Mouse (Mus musculus) layer of hippocampus, postnatal 10 days (tissue): ENCODE measurements around the gene Nuak1. TPM values are rescaled to one million over a fixed set of nuclear protein-coding genes. Genes with fewer than 3 reads are reported as not detected.

Experiments used
- DNase-seq, 2 experiments: peaks; one replicate each; pipeline ENCODE4 v3.0.0; 2021; ENCODE audit warnings: low spot score in 2 of 2
- total RNA-seq, 2 experiments: library from RNA; stranded (reverse); gene quantifications; 2 replicates each; pipeline ENCODE4 v1.2.3; 2021

Nuak1 gene
- total RNA-seq, 2 experiments from 2014 or later: 45.2 to 54.6 TPM

DNA sequence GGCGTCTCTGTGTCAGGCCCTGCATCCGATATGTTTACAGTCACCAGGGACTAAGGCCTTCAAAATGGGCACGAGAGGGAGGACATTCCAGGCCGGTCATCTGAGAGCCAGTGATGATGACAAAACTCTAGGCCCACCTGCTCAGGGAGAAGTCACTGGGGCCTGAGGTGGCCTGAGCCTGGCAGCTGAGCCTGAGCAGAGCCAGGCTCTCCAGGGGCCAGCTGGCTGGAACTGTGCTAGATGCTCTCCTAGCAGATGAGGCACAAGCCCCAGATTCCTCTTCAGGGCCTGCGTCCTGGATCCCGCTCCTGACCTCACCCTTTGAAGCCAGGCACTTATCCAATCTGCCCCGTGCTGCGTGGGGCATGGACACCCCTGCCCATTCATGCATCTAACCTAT lies 9.3 kb upstream of the Nuak1 start:
- DNase-seq: no peak

DNA sequence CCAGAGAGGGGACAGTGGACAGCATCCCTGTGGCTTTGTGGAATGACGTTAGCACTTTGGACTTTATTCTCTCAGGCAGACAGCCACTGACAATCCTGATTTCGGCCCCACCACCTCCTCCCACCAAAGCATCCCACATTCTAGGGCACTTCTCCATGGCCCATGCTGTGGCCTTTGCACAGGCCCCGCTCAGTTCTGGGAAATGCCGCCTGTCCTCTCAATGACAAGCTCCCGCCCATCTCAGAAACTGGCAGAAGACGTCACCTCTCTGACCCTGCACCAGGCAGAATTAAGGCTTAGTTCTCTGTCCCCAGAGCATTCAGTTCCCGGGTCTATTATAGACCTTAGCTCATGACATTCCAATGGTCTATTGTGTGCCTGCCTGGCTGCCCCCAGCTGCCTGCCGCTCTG lies 7.0 kb upstream of the Nuak1 start:
- DNase-seq: no peak

DNA sequence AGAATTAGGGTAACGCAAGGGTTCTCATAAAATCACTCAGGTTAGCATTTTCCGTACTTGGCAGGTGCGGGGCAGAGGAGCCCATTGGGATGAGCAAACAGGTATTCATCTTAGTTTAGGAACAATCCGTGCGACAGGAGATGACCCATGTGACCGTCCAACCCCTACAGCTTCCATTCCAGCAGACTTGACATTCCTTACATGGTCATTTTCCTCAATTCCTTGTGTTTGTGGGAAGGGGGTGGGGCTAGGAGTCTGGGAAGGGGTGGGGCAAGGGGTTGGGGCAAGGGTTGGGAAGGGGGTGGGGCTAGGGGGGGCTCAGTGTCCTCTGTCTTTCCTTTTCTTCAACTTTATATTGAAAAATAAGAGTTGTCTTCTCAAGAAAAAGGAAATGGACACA lies 6.3 kb upstream of the Nuak1 start:
- no peak for DNase-seq

DNA sequence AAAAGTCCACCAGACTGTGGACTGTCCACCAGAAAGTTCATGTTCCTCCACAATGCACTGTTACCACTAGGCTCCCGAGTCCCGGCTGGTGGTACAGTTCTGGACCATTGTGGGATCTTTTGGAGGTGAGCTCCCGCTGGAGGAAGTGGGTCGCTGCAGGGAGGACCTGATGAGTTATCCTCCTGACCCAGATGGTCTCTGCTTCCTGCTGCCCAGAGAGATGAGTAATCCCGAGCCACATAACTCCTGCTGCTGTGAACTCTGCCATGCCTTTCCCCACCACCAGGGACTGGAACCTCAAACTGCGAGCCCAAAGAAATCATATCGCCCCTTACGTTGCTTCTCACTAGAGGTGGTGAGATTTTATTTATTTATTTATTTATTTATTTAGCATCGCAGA lies 4.0 kb upstream of the Nuak1 start:
- no peak for DNase-seq

DNA sequence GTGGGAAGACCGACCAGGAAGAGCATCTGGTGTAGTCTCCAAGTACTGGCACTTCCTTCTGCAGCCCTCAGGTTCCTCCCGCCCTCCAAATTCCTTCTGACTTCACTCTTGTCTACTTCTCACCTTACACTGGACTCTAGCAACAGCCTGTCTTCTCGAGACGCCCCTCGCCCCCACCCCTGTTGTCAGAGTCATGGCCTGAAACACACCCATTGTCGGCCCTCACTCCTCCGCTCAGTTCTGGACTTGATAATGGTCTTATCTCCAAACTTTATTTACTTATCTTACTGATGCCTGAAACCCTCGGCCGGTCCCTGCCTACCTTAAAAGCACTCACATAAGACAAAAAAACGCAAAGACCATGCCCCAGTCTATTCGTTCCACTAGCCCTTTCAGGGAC lies 1.4 kb upstream of the Nuak1 start:
- DNase-seq: no peak

DNA sequence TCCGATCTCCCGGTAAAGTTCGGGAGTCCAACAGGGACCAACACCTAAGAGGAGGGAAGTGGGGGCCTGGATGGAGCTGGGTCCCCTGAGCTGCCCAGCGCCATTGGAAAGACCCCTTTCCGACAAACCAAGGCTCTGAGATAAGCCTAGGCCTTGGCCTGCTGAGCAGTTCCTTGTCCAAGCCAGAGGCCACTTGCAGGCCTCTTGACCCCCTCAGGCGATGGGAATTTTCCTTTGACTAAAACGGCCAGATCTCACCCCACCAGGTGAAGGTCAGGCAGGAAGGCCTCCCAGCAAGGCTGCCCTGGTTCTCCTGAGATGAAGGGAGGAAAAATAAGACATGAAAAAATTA lies 1.0 kb upstream of the Nuak1 start:
- no peak for DNase-seq

DNA sequence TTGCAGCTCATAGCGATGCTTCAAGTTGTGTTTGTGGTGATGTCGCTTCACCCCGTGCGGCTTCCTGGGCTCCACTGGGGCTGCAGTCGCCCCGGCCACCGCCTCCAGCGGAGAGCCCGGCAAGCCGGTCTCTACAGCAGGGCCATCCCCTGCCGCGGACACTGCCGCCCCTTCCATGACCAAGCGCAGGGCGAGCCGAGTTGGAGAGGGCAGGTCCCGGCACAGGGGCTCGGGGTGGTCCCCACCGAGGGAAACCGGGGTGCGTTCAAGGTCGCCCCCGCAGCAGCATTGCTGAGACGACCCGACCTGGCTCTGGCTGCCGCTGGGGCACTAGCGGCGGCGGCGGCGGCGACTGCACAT lies 236 bp downstream of the Nuak1 start:
- no peak for DNase-seq

DNA sequence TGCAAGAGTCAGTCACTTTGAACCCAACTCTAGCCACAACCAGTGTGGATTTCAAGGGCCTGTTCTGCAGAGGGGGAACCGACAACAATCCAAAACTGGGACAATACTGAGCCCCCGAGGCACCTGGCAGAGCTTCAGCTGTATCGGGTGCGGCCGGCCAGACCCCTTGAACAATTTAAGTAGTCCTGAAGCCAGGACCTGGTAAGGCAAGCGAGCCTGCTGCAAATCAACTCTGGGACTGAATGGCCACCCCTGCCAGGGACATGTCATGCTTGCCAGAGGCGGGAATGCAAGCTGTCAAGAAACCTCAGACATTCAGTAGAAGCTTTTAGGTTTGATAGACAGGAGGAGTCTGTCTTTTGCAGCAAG lies 1.2 kb downstream of the Nuak1 start:
- peak in 1 of 2 experiments; percentile 51 for DNase-seq

DNA sequence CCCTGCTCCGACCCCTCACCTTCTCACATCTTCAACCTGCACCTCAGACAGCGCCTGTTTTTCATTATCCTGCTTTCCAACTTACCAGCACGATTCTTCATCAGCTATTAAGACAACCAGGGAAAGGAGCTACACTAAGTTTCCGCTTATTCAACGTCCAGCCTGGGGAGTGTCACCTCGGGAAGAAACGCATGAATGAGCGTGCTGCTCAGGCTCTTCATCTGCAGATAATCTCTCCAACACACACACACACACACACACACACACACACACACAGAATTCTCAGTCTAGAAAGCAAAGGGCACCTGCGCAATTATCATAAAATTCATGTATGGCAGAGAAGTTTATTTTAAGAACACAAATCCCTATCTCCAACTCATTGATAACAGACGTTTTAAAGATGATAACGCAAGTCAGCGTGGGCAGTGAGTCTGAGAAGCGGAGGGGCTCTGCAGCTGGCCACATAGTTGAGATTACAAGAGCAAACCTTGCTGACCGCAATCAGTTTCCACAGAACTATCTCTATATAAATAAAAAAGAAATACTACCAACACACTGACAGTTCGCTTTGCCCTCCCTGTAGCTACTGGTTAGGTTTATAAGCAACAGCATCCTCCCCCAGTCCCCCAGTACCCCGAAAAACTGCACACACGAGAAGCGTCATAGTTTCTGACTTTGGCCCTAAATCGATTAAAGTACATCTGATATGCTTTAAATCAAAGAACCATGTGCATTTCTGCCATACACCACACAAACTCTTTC lies 1.8 kb downstream of the Nuak1 start:
- no peak for DNase-seq

DNA sequence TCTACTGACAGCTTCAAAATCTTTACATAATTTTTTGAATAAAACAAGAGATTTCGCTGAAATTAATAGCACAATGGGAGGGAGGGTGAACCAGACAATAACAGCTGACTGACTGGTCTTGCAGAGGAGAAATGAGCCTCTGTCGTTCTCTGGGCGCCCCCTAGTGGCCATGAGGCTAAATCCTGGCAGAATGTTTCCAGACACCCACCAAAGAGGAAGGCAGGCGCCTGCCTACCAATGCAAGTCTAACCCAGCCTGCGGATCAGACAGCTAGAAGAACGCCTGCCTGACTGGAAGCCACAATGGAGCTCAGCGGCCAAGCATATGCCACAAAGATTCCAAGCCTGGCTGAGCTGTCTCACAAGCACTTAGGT lies 2.4 kb downstream of the Nuak1 start:
- DNase-seq: peak; percentile 99 to 100

DNA sequence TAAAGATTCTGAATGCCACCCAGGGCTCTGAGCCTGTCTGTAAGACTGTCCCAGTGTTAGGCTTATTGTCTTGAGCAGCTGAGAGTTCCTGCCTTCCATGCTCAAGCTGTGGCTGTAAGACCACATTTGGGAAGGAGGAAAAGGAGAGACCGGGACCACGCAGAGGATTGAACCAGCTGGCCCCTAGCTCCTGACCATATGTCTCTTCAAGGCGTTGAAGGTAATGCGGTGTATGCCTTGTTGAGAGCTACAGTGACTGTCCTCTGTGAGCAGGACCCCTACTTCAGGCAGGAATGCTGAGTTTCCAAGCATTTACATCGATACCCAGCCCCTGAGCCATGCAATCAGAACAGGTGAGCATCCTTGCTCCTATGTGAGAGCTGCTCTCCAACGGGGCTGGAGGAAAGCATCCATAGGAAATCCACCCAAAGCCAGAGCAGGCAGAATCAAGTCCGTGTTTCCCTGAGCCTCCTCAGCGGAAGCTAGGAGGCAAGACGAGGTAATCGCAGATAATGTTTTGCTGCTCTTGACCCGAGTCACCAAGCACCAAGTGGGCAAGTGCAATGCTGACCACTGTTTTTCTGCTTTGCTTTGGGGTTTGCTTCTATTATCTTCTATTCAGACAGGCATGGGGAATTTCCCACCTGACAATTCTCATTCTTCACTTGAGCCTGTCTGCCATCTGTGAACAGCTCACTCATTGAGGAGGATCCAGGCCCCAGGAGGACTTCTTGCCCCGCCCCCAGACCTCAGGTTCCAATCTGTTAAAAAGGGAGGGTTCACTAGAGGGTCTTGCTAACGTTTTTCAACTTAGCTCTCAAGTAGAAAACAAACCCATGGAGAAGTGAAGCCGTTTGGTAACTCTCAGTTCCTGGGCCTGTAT lies 3.0 kb downstream of the Nuak1 start:
- DNase-seq: peak; percentile 41 to 45

DNA sequence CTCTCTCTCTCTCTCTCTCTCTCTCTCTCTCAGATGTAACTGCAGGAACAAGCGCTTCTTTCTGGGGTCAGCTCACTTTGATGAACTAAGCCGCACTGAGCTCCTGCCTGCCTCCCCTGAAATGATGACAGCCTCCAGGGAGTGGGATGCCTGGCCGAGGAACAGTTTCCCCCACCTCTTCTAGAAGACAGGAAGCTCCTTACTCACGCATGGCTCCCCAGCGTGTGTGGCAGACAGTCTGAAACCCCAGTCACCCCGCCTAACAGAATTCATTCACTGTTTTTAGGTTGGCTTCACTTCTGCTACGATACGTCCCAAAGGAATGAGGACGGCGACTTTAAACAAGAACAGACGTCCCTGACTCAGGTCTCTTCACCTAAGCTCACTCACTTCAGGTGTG lies 4.5 kb downstream of the Nuak1 start:
- no peak for DNase-seq

DNA sequence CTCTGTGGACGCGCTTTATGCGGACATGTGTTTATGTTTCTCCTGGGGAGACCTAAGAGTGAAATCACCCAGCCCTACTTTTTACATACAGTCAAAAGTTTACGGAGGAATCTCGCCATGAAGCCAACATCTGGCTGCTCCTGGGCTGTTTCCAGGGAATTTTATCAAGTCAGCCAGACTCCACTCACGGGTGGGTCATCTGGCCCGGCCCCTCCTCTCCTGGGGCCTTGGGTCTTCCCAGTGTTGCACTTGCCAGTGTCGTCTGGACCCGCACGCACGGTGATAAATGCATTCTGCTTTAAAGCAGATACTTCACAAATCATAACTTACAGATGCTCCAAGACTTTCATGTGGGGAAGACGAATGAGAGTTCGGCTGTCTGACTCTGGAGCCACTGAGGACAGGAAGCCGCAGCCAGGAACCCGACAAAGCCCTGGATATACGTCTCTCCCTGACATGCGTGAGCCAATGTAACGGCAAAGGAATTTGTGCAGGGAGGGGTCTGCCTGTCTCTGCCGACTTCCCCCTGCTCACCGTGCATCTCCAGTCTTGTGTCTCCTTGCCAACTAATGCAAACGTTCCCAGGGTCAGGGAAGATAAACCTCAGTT lies 7.1 kb downstream of the Nuak1 start:
- no peak for DNase-seq

DNA sequence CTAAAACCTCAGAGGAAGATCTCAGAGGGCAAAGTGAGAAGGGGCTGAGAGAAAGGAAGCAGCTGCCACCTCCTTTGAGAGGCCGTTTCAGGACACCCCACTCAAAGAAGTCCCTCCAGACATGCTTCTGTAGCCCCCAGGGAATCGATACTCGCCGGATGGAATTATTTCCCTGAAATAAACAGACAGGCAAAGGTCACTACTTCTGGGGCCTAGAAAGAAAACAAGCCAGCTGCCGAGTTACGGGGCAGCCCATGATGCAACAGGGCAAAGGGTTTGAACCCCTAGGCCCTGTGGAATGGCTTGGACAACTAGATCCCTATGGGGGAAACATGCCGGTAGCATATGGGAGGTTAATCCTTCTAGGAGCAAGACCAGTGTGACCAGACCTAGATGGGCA lies 16.0 kb downstream of the Nuak1 start:
- DNase-seq: no peak

DNA sequence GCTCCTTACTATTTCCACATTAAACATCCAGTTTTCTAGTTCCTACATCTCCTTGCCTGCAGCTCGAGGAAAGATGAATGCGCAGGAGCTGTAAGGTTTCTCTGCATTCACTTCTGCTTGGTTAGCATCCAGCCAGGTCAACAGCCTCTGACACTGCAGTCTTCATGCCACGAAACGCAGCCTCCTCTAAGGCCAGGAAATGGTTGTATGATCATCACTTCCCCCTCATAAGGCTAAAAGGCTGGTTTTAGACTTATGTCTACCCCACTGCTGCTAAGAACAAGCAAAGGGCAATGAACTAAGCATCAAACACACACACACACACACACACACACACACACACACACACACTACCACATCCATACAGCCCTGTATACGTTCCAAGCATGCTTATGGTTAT lies 16.5 kb downstream of the Nuak1 start:
- DNase-seq: no peak

DNA sequence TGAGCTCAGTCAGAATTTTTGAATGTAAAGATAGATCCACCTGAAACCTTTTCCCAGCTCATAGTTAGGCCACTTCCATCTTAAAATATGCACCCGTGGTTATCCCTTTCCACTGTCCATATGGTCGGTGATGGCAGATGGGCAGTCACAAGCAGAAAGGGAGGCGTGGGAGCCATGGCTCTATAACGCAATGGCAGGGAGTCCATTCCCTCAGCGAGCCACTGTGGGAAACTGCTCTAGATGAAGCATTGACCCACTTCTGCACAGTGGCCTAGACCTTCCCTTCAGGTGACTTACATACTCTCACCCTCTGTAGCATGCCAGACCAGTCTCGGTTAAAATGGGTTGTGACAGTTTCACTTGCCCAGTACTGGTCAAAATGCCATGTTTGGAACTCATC lies 19.8 kb downstream of the Nuak1 start:
- DNase-seq: no peak

DNA sequence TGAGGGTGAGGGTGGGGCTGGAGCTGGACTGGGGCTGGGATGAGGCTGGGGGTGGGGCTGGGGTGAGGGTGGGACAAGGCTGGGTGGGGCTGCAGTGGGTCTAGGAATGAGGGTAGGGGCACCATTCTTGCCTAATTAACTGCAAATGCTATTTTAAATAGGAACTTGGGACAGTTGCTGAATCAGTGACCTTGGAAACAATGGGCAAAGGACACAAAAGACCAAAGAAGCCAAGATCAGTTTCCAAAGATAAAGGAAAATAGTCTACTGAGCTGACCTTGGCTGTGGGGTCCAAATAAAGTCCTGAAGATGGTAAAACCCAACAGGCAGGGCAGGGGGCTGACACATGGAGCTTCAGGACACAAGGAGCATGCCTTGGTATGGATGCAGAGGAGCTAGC lies 22.0 kb downstream of the Nuak1 start:
- DNase-seq: no peak

DNA sequence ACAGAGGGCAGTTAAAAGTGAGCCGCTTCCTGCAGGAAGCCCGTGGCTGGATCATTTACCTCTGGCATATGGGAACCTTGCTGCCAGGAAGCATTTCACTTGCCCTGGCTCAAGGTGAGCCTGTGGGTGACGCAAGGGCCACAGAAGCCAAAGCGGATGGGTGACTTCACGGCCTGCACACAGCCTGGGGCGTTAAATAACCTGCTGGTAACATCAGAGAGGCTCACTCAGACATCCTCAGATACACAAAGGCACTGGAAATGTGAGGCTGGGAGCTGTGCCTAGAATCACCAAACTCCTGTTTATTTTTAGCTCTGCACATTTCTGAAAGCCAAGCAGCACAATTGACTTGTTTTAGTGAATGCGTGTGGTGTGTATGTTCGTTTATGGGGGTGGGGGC lies 23.6 kb downstream of the Nuak1 start:
- peak in 1 of 2 experiments; percentile 42 for DNase-seq

DNA sequence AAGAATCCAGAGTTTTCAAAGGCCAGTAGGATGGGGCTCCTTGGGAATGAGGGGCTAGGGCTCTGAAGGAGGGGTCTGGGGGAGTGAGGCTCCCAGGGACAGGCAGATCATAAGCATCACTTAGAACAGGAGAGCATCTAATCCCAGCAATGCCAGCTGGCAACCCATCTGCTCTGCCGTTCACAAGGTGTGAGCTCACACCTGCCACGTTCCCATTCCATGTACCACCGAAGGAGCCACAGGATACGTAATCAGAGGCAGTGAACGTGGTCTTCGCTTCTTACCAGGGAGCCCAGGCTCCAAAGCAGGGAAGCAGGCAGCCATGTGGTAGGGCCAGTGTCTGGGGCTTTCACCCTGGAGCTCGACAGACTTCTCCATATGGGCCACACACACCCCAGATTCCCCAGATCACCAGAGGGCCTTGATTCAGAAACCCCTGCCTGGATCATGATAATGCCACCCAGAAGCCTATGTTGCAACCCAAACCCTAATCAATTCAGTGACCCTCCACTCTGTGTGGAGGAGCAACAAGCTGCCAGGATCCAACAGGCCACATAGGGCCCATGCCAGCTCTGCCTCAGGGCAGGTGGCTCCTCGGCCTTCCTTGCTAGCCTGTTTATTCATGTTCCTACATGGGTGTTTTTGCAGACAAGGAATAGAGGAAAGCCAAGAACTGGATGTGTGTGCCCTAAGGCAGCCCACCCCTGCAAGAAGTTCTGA lies 25.3 kb downstream of the Nuak1 start:
- no peak for DNase-seq

DNA sequence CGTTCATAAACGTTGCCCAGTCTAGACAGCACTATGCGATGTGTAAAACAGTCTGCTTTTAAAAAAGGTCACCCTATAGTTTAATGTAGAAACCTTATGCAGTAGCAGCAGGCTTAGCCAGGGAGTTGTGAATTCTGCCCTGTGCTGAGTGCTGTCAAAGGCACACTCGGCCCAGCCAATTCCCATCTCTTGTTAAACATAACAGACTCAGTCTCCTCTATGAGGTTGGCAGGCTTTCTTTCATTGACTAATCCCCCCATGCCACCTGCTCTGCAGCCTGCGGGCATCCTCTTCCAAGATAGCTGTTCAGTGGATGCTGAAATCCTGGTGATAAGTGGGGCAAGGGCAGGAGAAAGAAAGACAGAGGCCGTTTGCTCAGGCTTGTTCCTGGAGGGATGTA lies 27.1 kb downstream of the Nuak1 start:
- DNase-seq: peak; percentile 43 to 58

DNA sequence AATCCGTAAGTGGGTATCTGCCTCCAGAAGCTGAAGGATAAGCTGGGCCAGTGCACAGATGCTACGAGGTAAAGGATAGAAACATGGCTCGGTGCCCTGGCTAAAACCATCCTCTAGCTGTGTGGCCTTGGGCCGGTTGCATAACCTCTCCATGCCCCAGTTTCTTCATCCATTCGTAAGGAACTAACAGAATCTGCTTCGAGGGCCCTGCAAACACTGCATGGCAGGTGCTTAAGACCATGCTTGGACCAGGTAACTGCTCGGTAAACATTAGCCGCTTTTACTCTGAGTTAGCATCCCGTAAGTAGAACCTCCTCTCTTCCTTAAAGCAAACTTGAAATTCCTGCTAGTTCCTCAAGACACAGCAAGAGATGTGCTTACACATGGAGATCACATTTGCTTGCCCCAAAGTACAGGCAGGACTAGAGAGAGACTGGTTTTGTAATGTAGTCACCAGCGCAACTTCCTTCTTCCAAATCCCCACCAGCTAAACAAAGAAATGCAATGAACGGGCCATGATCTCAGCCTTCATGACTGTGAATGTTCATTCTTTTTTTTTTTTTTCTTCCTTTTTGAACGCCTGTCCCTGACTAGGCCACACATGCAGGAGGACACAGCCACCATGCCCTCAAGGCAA lies 28.0 kb downstream of the Nuak1 start:
- DNase-seq: no peak
